Mouse (Mus musculus): ENCODE results near the gene Cln6. TPM values are rescaled to one million over a fixed set of nuclear protein-coding genes. Genes with fewer than 3 reads are reported as not detected.

Cln6 gene
- total and polyA plus RNA-seq, 2 experiments from 2014 or later: 7.3 to 13.2 TPM

DNA sequence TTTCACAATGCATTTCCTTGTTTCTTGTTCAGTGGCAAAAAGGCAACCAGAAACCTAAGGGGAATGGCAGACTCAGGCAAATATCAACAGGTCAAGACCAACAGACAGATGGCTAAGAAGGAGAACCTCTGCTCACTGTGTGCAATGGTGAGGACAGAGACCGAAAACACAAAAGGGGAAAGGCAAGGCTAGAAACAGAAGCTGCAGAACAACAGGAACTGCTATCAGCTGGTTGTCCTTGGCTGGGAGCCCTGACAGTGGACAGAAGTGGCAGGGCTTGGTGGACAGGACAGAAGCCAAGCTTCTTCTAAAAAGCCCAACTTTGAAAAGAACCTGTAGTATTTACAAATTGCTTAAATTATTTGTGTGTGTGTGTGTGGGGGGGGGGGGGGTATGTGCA is 55.9 kb downstream of the Cln6 start:
- H3K27me3 ChIP-seq (ENCODE audit: insufficient read depth, low read length): no peaks in the 10 kb centered on the region
- H3K4me2 ChIP-seq (ENCODE audit: low read depth, low read length, poor library complexity, severe bottlenecking): no peak overlapping the region
- no peak for TF ChIP-seq CTCF (IDR thresholded peaks at IDR 0.05)
- peaks cover 5% of the 10 kb centered on the region; the same call in 1 of the 2 replicates for H3K36me3 ChIP-seq (ENCODE audit: insufficient read depth, low read length)
- no peaks in the 10 kb centered on the region for H3K9me3 ChIP-seq (ENCODE audit: low read length)
- no peak overlapping the region for H3K4me3 ChIP-seq (ENCODE audit: low read depth, low read length)
- H3K27ac ChIP-seq (ENCODE audit: low read depth, low read length): no peak overlapping the region
- no peak for ATAC-seq (ENCODE audit: low FRiP score)
- no peak for DNase-seq (ENCODE audit: low spot score)
- 91% methylated on average over 1 of the region's 1 CpGs for WGBS
- H3K9ac ChIP-seq (replicated peaks; ENCODE audit: low read length, poor library complexity, severe bottlenecking): no peak overlapping the region
- no peaks in the 10 kb centered on the region for H3K4me1 ChIP-seq (ENCODE audit: insufficient read depth, low read length)

Other genes starting within 250 kb of the Cln6 start
- gene Itga11, start 161.0 kb upstream of the Cln6 start, total RNA-seq (2014; rRNA removed): 2.3 and 2.6 TPM in 2 replicates
- gene Itga11, start 161.0 kb upstream of the Cln6 start, polyA plus RNA-seq (2015; fragmentation: Nextera tagmentation; extraction: Ambion mirVana): 0.52 and 0.65 TPM in 2 replicates
- 193 and 233 TPM in 2 replicates for gene Fem1b, start 26.9 kb upstream of the Cln6 start, total RNA-seq (2014; rRNA removed)
- 36.5 and 42.0 TPM in 2 replicates for gene Fem1b, start 26.9 kb upstream of the Cln6 start, polyA plus RNA-seq (2015; fragmentation: Nextera tagmentation; extraction: Ambion mirVana)
- 3.2 TPM in 2 replicates for gene Calml4, start 19.3 kb downstream of the Cln6 start, total RNA-seq (2014; rRNA removed)
- gene Calml4, start 19.3 kb downstream of the Cln6 start, polyA plus RNA-seq (2015; fragmentation: Nextera tagmentation; extraction: Ambion mirVana): 4.9 and 5.1 TPM in 2 replicates
- gene Pias1, start 149.1 kb downstream of the Cln6 start, total RNA-seq (2014; rRNA removed): 37.2 and 38.5 TPM in 2 replicates
- gene Pias1, start 149.1 kb downstream of the Cln6 start, polyA plus RNA-seq (2015; fragmentation: Nextera tagmentation; extraction: Ambion mirVana): 50.5 and 50.9 TPM in 2 replicates